Mouse (Mus musculus): ENCODE measurements around the gene Zfp746.
A peak's percentile ranks its signal among the peaks of the same experiment; 100 is the strongest.

Zfp746 gene

DNA sequence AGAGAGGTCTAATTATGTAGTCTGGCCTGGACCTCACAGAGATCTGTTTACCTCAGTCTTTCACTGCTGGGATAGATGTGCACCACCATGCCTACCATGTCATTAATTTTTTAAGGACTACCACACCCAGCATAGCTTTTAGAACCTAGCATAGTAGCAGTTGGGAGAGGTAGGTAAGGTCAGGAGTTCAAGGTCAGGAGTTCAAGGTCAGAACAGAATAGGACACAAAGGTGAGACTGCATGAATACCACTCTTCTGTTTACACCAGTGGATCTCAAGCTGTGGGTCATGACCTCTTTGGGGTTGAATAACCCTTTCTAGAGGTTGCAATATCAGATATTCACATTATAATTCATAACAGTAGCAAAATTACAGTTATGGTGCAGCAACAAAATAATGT lies 53.7 kb downstream of the Zfp746 start:
- no peak for DNase-seq

DNA sequence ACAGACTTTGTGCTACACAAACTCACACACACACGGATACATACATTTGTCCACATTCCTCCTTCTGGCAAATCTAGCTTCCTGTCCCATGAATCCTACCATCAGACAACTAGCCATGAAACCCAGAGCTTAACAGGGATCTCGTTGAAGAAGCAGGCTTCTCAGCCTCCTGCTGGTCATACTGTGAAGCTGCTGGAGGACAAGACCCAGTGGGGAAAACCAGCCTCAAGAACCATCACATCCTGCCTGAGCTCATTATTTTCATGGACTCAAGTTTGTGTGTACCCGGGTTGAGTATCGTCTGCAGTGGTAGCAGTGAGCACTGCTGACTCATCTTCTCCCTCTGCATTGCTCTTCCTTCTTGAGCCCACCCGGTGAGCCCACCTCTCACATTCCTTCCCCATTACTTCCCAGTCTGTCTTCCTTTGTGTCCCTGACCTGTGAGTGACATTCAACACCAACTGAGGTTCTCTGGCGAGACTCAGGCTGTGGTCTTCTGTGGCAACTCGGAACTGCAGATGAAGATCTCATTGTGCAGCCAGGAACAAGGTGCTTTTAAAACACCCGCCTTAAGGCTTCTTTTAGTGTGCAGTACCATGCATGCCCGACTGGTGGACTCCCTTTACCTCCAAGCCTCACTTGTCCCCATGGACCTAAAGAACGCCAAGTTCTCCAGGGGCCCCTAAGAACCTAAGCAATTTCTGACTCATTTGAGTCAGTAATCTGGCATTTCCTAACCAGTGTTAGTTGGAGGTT lies 60.3 kb downstream of the Zfp746 start:
- DNase-seq, result no peak

DNA sequence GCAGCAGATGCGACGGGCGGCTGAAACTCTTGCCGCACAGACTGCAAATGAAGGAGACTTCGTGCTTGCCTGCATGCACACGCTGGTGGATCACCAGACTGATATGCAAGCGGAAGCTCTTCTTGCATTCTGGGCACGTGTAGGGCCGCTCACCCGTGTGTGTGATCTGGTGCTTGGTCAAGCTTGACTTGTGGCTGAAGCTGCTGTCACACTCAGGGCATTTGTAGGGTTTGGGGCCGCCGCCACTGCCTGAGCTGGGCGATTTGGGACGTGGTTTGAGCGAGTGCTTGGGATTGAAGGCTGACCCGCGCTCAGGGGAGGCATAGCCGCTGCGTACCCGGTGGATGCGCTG lies 61.4 kb downstream of the Zfp746 start:
- DNase-seq, result no peak

DNA sequence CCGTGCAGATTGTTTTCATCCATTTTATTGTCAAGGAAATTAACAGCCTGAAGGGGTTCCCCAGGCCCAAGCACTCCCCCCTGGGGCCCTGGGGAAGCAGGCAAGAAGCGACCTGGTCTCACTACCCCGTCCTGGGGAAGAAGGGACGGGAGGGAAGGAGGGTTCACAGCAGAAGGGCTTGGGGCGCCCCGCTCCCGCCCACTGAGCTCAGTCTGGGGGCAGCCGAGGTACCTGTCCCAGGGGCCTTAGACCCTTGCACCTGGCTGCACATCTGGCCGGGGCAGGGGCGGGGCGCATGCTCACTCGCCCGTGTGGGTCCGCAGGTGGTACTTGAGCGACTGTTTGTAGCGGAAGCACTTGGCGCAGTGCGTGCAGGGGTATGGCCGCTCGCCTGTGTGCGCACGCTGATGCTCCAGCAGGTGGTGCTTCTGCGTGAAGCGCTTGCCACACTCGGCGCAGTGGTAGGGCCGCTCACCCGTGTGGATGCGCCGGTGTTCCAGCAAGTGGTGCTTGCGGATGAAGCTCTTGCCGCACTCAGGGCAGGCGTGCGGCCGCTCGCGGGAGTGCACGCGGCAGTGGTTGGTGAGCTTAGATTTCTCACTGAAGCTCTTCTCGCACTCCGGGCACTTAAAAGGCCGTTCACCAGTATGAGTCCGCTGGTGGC lies 61.9 kb downstream of the Zfp746 start:
- DNase-seq, result peak in 1 of 2 experiments; percentile 33

DNA sequence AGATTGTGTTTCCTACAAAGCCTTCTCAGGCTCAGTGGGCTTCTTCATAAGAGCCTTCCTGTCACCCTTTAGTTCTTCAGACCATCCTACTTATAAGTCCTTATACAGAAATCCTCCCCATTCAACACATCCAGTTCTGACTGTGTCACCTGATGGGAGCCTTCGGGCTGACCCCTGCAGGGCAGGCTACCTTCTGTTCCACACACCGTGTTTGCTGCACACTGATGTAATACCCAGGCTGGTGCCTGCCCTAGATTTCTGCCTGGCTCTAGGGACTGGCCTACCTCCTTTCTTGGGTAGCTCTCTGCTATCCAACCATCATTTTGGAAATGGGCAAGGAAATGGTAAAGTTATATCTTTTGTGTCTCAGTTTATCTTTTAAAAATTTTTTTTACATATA lies 63.7 kb downstream of the Zfp746 start:
- no peak for DNase-seq

DNA sequence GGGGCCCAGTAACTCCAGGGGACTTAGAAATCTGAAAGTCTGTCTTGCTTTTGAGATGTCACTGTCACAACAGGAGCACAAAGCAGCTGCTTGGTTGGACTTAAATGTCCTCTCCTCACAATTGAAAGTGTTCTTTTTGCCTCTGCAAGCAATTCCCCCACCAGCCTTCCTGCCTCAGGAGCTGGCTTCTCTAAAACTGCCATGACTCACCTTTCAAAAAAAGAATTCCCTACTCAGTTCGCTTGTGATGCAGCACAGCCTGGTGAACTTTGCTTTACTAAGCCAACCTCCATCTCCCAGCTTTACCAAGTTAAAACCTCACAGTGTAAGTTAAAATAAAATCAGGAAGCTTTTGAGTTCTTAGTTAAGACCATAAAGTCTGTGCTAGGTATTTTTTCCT lies 64.7 kb downstream of the Zfp746 start:
- no peak for DNase-seq

DNA sequence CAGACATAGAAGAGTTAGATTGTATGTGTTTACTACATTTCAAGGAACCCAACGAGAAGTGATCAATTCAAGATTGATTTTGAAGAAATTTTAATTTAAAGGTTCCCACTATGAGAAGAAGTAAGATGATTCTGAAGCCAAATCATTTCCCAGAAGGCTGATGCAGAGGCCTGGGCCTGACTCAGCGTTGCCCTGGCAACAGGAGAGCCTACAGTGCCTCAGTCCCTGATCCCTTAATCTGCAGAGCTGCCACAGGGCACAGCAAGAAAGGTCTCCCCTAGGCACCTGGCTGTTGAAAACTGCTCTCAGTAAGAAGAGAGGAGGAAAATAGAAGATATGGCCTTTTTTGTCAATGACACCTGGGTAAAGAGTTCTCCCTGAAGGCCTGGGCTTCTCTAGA lies 66.4 kb downstream of the Zfp746 start:
- DNase-seq, result no peak

DNA sequence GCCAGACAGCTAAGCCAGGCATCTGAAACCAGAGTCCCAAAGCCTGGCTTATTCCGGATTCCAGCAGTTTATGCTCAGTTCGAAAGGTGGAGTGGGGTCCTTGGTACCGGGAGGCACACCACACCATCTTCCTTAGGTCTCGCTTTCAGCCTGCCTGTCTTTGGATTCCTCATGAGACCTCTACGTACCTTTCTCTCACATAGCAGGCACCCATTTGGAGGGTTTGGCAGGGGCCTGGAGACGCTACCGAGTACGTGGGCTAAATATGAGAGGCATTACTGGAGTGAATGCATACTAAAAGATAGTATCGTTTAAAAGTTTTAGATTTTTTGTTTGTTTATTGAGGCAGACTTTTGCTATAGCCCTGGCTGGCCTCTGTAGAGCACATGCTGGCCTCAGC lies 69.6 kb downstream of the Zfp746 start:
- no peak for DNase-seq

DNA sequence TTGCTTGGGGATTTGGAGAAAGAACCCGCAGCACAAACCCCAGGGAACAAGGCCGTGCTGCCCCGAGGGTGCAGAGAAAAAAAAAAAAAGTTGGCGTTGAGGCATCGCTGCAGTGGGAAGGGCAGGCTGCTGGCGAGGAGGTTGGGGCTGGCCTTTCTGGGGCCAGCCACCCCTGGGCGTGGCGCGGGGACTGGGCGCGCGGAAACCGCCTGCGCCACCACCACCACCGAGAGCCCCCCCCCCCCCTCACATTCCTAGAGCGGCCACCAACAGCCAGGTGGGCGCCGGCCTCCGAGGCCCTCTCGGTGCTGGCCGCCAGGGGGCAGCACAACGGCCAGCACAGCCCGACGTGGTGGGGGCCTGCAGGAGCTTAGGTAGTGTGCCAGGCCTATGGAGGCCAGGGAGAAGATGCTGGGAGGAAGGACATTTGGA lies 70.3 kb downstream of the Zfp746 start:
- peak; percentile 85 to 89 for DNase-seq
